Mouse (Mus musculus) telencephalon, adult 2 months (tissue): Measurements from ENCODE around the gene Cgref1.

ENCODE experiments used
- DNase-seq: peaks from one replicate; pipeline ENCODE4 v3.0.0-alpha.2; 2011; ENCODE audit warnings: low read depth, low spot score

Gene Cgref1

GRCm38 (mm10) chr5:30944956-30945781 lies at the start of gene Cgref1:
Gene Cgref1 (minus strand): TSS chr5:30945591.
- peak; percentile 61 for DNase-seq

GRCm38 (mm10) chr5:30994074-30994473 lies 48.7 kb upstream of the Cgref1 start:
- DNase-seq = peak; percentile 69

- DNase-seq = peak; percentile 91
Measured at GRCm38 (mm10) chr5:30992980-30993676, 47.7 kb upstream of the Cgref1 start.

- DNase-seq = peak; percentile 83
Measured at GRCm38 (mm10) chr5:30982357-30982756, 37.0 kb upstream of the Cgref1 start.

GRCm38 (mm10) chr5:30974870-30975656 lies 29.7 kb upstream of the Cgref1 start:
- DNase-seq = no peak

GRCm38 (mm10) chr5:30969440-30969839 lies 24.0 kb upstream of the Cgref1 start:
- no peak for DNase-seq

- no peak for DNase-seq
Measured at GRCm38 (mm10) chr5:30968416-30968815, 23.0 kb upstream of the Cgref1 start, which contains the start of gene Tcf23. Gene Tcf23 (plus strand): TSS chr5:30968662.

- no peak for DNase-seq
Measured at GRCm38 (mm10) chr5:30966189-30966588, 20.8 kb upstream of the Cgref1 start.

GRCm38 (mm10) chr5:30963916-30964315 lies 18.5 kb upstream of the Cgref1 start:
- no peak for DNase-seq

GRCm38 (mm10) chr5:30961545-30962505 lies 16.4 kb upstream of the Cgref1 start:
- no peak for DNase-seq

GRCm38 (mm10) chr5:30960814-30961213 lies 15.4 kb upstream of the Cgref1 start:
- DNase-seq = no peak

GRCm38 (mm10) chr5:30959966-30960501 lies 14.6 kb upstream of the Cgref1 start, which contains the start of gene Preb:
Gene Preb (minus strand): TSS chr5:30960361.
- DNase-seq = peak; percentile 94

- DNase-seq = no peak
Measured at GRCm38 (mm10) chr5:30959198-30959854, 13.9 kb upstream of the Cgref1 start.

- no peak for DNase-seq
Measured at GRCm38 (mm10) chr5:30957891-30958290, 12.5 kb upstream of the Cgref1 start.

GRCm38 (mm10) chr5:30955751-30956150 lies 10.4 kb upstream of the Cgref1 start:
- DNase-seq = no peak

- DNase-seq = no peak
Measured at GRCm38 (mm10) chr5:30954556-30954955, 9.2 kb upstream of the Cgref1 start.

GRCm38 (mm10) chr5:30954065-30954464 lies 8.7 kb upstream of the Cgref1 start:
- no peak for DNase-seq

GRCm38 (mm10) chr5:30952551-30952950 lies 7.2 kb upstream of the Cgref1 start:
- no peak for DNase-seq

- DNase-seq = no peak
Measured at GRCm38 (mm10) chr5:30951706-30952105, 6.3 kb upstream of the Cgref1 start.

GRCm38 (mm10) chr5:30950922-30951321 lies 5.5 kb upstream of the Cgref1 start:
- no peak for DNase-seq
